Mouse (Mus musculus) c-Kit-negative CD71-positive TER-119-positive erythroid progenitor cells, embryonic 14.5 days (primary cell): ENCODE data around the gene Nfam1.

Experiments
- DNase-seq: peaks from one replicate; pipeline ENCODE4 v3.0.0-alpha.2; 2013; ENCODE audit warnings: low read depth, low spot score

Nfam1 gene

GRCm38 (mm10) chr15:83038812-83039211, 5.7 kb upstream of the Nfam1 start:
- DNase-seq, result no peak

- peak; percentile 49 for DNase-seq
Observed at GRCm38 (mm10) chr15:83037755-83038483, 4.8 kb upstream of the Nfam1 start.

- DNase-seq, result no peak
Observed at GRCm38 (mm10) chr15:83036900-83037519, 3.9 kb upstream of the Nfam1 start.

GRCm38 (mm10) chr15:83036089-83036488, 3.0 kb upstream of the Nfam1 start:
- no peak for DNase-seq

GRCm38 (mm10) chr15:83034275-83034977, 1.3 kb upstream of the Nfam1 start:
- no peak for DNase-seq

- DNase-seq, result no peak
Observed at GRCm38 (mm10) chr15:83030884-83031283, 2.2 kb downstream of the Nfam1 start.

GRCm38 (mm10) chr15:83029725-83030718, 3.1 kb downstream of the Nfam1 start:
- DNase-seq, result no peak

- DNase-seq, result no peak
Observed at GRCm38 (mm10) chr15:83026129-83026528, 7.0 kb downstream of the Nfam1 start.

- no peak for DNase-seq
Observed at GRCm38 (mm10) chr15:83025041-83025760, 7.9 kb downstream of the Nfam1 start.

- DNase-seq, result no peak
Observed at GRCm38 (mm10) chr15:83022947-83023346, 10.2 kb downstream of the Nfam1 start.

GRCm38 (mm10) chr15:83010990-83011664, 22.0 kb downstream of the Nfam1 start:
- DNase-seq, result no peak

GRCm38 (mm10) chr15:83010423-83010822, 22.7 kb downstream of the Nfam1 start:
- DNase-seq, result no peak

GRCm38 (mm10) chr15:83009532-83009931, 23.6 kb downstream of the Nfam1 start:
- DNase-seq, result no peak

- DNase-seq, result no peak
Observed at GRCm38 (mm10) chr15:83008761-83009423, 24.2 kb downstream of the Nfam1 start.

- DNase-seq, result no peak
Observed at GRCm38 (mm10) chr15:83007346-83007920, 25.7 kb downstream of the Nfam1 start.

- no peak for DNase-seq
Observed at GRCm38 (mm10) chr15:83002665-83003548, 30.2 kb downstream of the Nfam1 start.

GRCm38 (mm10) chr15:82998811-82999221, 34.3 kb downstream of the Nfam1 start:
- no peak for DNase-seq

GRCm38 (mm10) chr15:82996431-82996830, 36.7 kb downstream of the Nfam1 start:
- DNase-seq, result no peak
